Mouse (Mus musculus): ENCODE data around the gene Ptpn3. TPM values are rescaled to one million over a fixed set of nuclear protein-coding genes. Genes with fewer than 3 reads are reported as not detected.
A peak's percentile ranks its signal among the peaks of the same experiment; 100 is the strongest.

Ptpn3 gene
- total and polyA plus RNA-seq, 3 experiments: 0.08 to 0.14 (median 0.09) TPM

- Histone ChIP-seq H3K27ac (ENCODE audit: insufficient read depth, low read depth) (no peak overlapping the region), H3K4me1 (ENCODE audit: control insufficient read depth in 1 of 2, insufficient read depth in 2 of 2) (peaks cover 0 to 18% of the 10 kb centered on the region in 2 experiments; a peak in 2 of 4 replicates), H3K4me2 (ENCODE audit: insufficient read depth, low read depth, poor library complexity, severe bottlenecking) (no peak overlapping the region), H3K79me2 (replicated peaks; ENCODE audit: control insufficient read depth, extremely low read depth, insufficient read depth, poor library complexity, severe bottlenecking) (no peaks in the 10 kb centered on the region), H3K9ac (ENCODE audit: insufficient read depth, low read depth) (no peak overlapping the region), H3K4me3 (replicated peaks in 1 of 3; ENCODE audit: low read depth in 2 of 3, low read length in 2 of 3, poor library complexity in 1 of 3) (no peak overlapping the region), H3K36me3 (replicated peaks in 1 of 2; ENCODE audit: control insufficient read depth in 1 of 2, insufficient read depth in 1 of 2, low read length in 1 of 2) (no peaks in the 10 kb centered on the region), H3K27me3 (replicated peaks) (no peaks in the 10 kb centered on the region), H3K9me3 (replicated peaks; ENCODE audit: low read length) (no peaks in the 10 kb centered on the region)
- dilution Hi-C loops (cut with MboI; ENCODE audit: extremely low pct_ligation_motif_present, extremely low pct_unique_long_range_greater_than_20kb, low sequenced_read_pairs): no loop called here
- in situ Hi-C loops (cut with MboI; ENCODE audit: low pct_ligation_motif_present, low pct_unique_long_range_greater_than_20kb, low sequenced_read_pairs): no loop called here
- TF ChIP-seq GABPA (IDR thresholded peaks at IDR 0.05; ENCODE audit: insufficient replicate concordance, low read depth, low read length): no peak
- no peak for TF ChIP-seq USF2 (conservative IDR thresholded peaks at IDR 0.05; ENCODE audit: low read depth, low read length)
- TF ChIP-seq HCFC1 (IDR thresholded peaks at IDR 0.05; ENCODE audit: low read depth, low read length): no peak
- no peak for TF ChIP-seq ETS1 (conservative IDR thresholded peaks at IDR 0.05; ENCODE audit: low read depth, low read length)
- DNase-seq (ENCODE audit: extremely low read depth): no peak
These were observed 32.3 kb downstream of the Ptpn3 start for GRCm38 (mm10) chr4:57269344-57269743.

GRCm38 (mm10) chr4:57268330-57268729, 33.3 kb downstream of the Ptpn3 start:
- in situ Hi-C loops (cut with MboI; ENCODE audit: low pct_ligation_motif_present, low pct_unique_long_range_greater_than_20kb, low sequenced_read_pairs): no loop called here
- dilution Hi-C loops (cut with MboI; ENCODE audit: extremely low pct_ligation_motif_present, extremely low pct_unique_long_range_greater_than_20kb, low sequenced_read_pairs): no loop called here
- no peak for DNase-seq (ENCODE audit: extremely low read depth)

GRCm38 (mm10) chr4:57266389-57266788, 35.2 kb downstream of the Ptpn3 start:
- dilution Hi-C loops (cut with MboI; ENCODE audit: extremely low pct_ligation_motif_present, extremely low pct_unique_long_range_greater_than_20kb, low sequenced_read_pairs) (no loop called here), in situ Hi-C loops (cut with MboI; ENCODE audit: low pct_ligation_motif_present, low pct_unique_long_range_greater_than_20kb, low sequenced_read_pairs) (no loop called here)
- Histone ChIP-seq H3K27me3 (replicated peaks) (no peaks in the 10 kb centered on the region), H3K27ac (ENCODE audit: insufficient read depth, low read depth) (no peak overlapping the region), H3K9ac (ENCODE audit: insufficient read depth, low read depth) (no peak overlapping the region), H3K9me3 (replicated peaks; ENCODE audit: low read length) (no peaks in the 10 kb centered on the region), H3K4me3 (replicated peaks in 1 of 3; ENCODE audit: low read depth in 2 of 3, low read length in 2 of 3, poor library complexity in 1 of 3) (no peak overlapping the region), H3K79me2 (replicated peaks; ENCODE audit: control insufficient read depth, extremely low read depth, insufficient read depth, poor library complexity, severe bottlenecking) (no peaks in the 10 kb centered on the region), H3K36me3 (replicated peaks in 1 of 2; ENCODE audit: control insufficient read depth in 1 of 2, insufficient read depth in 1 of 2, low read length in 1 of 2) (no peaks in the 10 kb centered on the region), H3K4me1 (ENCODE audit: control insufficient read depth in 1 of 2, insufficient read depth in 2 of 2) (peaks cover 0 to 18% of the 10 kb centered on the region in 2 experiments; a peak in 2 of 4 replicates), H3K4me2 (ENCODE audit: insufficient read depth, low read depth, poor library complexity, severe bottlenecking) (no peak overlapping the region)
- peak; percentile 8 for DNase-seq (ENCODE audit: extremely low read depth)
- TF ChIP-seq RCOR1 (conservative IDR thresholded peaks at IDR 0.05; ENCODE audit: low read depth, low read length): no peak
- TF ChIP-seq JUN (IDR thresholded peaks at IDR 0.05; ENCODE audit: insufficient read depth, low read depth, low read length): no peak
- TF ChIP-seq CHD1 (IDR thresholded peaks at IDR 0.05; ENCODE audit: low read depth, low read length): no peak
- TF ChIP-seq RAD21 (IDR thresholded peaks at IDR 0.05; ENCODE audit: low read depth, low read length): no peak
- TF ChIP-seq ZMIZ1 (IDR thresholded peaks at IDR 0.05; ENCODE audit: low read depth, low read length): no peak
- no peak for TF ChIP-seq MAZ (IDR thresholded peaks at IDR 0.05; ENCODE audit: low read depth, low read length)
- no peak for TF ChIP-seq SIN3A (IDR thresholded peaks at IDR 0.05; ENCODE audit: low read length)
- no peak for TF ChIP-seq KAT2A (IDR thresholded peaks at IDR 0.05; ENCODE audit: insufficient replicate concordance, low read length)
- no peak for TF ChIP-seq GABPA (IDR thresholded peaks at IDR 0.05; ENCODE audit: insufficient replicate concordance, low read depth, low read length)
- no peak for TF ChIP-seq USF2 (conservative IDR thresholded peaks at IDR 0.05; ENCODE audit: low read depth, low read length)
- TF ChIP-seq MYC (IDR thresholded peaks at IDR 0.05; ENCODE audit: low read depth, low read length): no peak

More at GRCm38 (mm10) chr4:57268330-57268729, 33.3 kb downstream of the Ptpn3 start:
- Histone ChIP-seq H3K9me3 (replicated peaks; ENCODE audit: low read length) (no peaks in the 10 kb centered on the region), H3K4me1 (ENCODE audit: control insufficient read depth in 1 of 2, insufficient read depth in 2 of 2) (peaks cover 0 to 18% of the 10 kb centered on the region in 2 experiments; a peak in 2 of 4 replicates), H3K27ac (ENCODE audit: insufficient read depth, low read depth) (no peak overlapping the region), H3K27me3 (replicated peaks) (no peaks in the 10 kb centered on the region), H3K4me2 (ENCODE audit: insufficient read depth, low read depth, poor library complexity, severe bottlenecking) (no peak overlapping the region), H3K36me3 (replicated peaks in 1 of 2; ENCODE audit: control insufficient read depth in 1 of 2, insufficient read depth in 1 of 2, low read length in 1 of 2) (no peaks in the 10 kb centered on the region), H3K9ac (ENCODE audit: insufficient read depth, low read depth) (no peak overlapping the region), H3K79me2 (replicated peaks; ENCODE audit: control insufficient read depth, extremely low read depth, insufficient read depth, poor library complexity, severe bottlenecking) (no peaks in the 10 kb centered on the region), H3K4me3 (replicated peaks in 1 of 3; ENCODE audit: low read depth in 2 of 3, low read length in 2 of 3, poor library complexity in 1 of 3) (no peak overlapping the region)
- TF ChIP-seq PAX5 (IDR thresholded peaks at IDR 0.05; ENCODE audit: low read length) (no peak), ZMIZ1 (IDR thresholded peaks at IDR 0.05; ENCODE audit: low read depth, low read length) (no peak), TBP (conservative IDR thresholded peaks at IDR 0.05; ENCODE audit: low read depth, low read length) (no peak), EP300 (IDR thresholded peaks at IDR 0.05; ENCODE audit: low read length) (no peak), NELFE (IDR thresholded peaks at IDR 0.05; ENCODE audit: low read depth, low read length) (no peak), SMC3 (IDR thresholded peaks at IDR 0.05; ENCODE audit: low read depth, low read length) (no peak), MAX (IDR thresholded peaks at IDR 0.05; ENCODE audit: low read length) (no peak), BHLHE40 (IDR thresholded peaks at IDR 0.05; ENCODE audit: low read depth, low read length) (no peak), ETS1 (conservative IDR thresholded peaks at IDR 0.05; ENCODE audit: low read depth, low read length) (no peak), ZNF384 (IDR thresholded peaks at IDR 0.05; ENCODE audit: low read depth, low read length) (no peak), ELF1 (IDR thresholded peaks at IDR 0.05; ENCODE audit: low read depth, low read length) (no peak), SIN3A (IDR thresholded peaks at IDR 0.05; ENCODE audit: low read length) (no peak), MYC (IDR thresholded peaks at IDR 0.05; ENCODE audit: low read depth, low read length) (no peak), CHD2 (IDR thresholded peaks at IDR 0.05; ENCODE audit: low read length) (no peak), MAZ (IDR thresholded peaks at IDR 0.05; ENCODE audit: low read depth, low read length) (no peak)
